Mouse (Mus musculus) E14TG2a.4 (cell line): ENCODE results near the gene Pkd1l1.

ENCODE experiments used
- H3K27me3 ChIP-seq: 2 replicates; pipeline ENCODE4 v1.6.1; 2014; ENCODE audit warnings: low read length, control low read depth; ENCODE audit not compliant: insufficient read depth
- H3K36me3 ChIP-seq: 2 replicates; pipeline ENCODE4 v1.6.1; 2014; ENCODE audit warnings: low read length, control low read depth; ENCODE audit not compliant: insufficient read depth
- H3K4me1 ChIP-seq: replicated peaks from 2 replicates; pipeline ENCODE4 v1.6.1; 2014; ENCODE audit warnings: low read depth, low read length, control low read depth
- H3K4me3 ChIP-seq: replicated peaks from 2 replicates; pipeline ENCODE4 v1.5.1; 2014; ENCODE audit warnings: mild to moderate bottlenecking, low read length
- H3K9me3 ChIP-seq: 2 replicates; pipeline ENCODE4 v1.6.1; 2014; ENCODE audit warnings: low read length, control low read depth
- CTCF ChIP-seq: conservative IDR thresholded peaks from 2 replicates; pipeline ENCODE4 v1.5.1; 2014; ENCODE audit warnings: low read length
- NANOG ChIP-seq: IDR thresholded peaks from 2 replicates; pipeline ENCODE4 v1.6.1; 2014; ENCODE audit warnings: borderline replicate concordance, low read length, mixed read lengths
- POU5F1 ChIP-seq: IDR thresholded peaks from 2 replicates; pipeline ENCODE4 v1.6.1; 2014; ENCODE audit warnings: low read length, borderline replicate concordance

Pkd1l1 gene

GRCm38 (mm10) chr11:8795031-8795430 lies 178.0 kb downstream of the Pkd1l1 start:
- peaks cover 13% of the 10 kb centered on the region for H3K4me1 ChIP-seq
- TF ChIP-seq NANOG = no peak
- TF ChIP-seq POU5F1 = no peak
- no peak for TF ChIP-seq CTCF
- H3K9me3 ChIP-seq = no peaks in the 10 kb centered on the region
- H3K4me3 ChIP-seq = no peak overlapping the region
- no peaks in the 10 kb centered on the region for H3K36me3 ChIP-seq
- 0 out of 2 replicates have a peak, but pooled peaks cover 2% of the 10 kb centered on the region for H3K27me3 ChIP-seq

- Histone ChIP-seq H3K27me3 (no peaks in the 10 kb centered on the region), H3K36me3 (no peaks in the 10 kb centered on the region), H3K4me1 (peaks cover 13% of the 10 kb centered on the region), H3K9me3 (no peaks in the 10 kb centered on the region), H3K4me3 (no peak overlapping the region)
- TF ChIP-seq CTCF (no peak), NANOG (no peak), POU5F1 (no peak)
These were observed 180.9 kb downstream of the Pkd1l1 start for GRCm38 (mm10) chr11:8792146-8792545.

- Histone ChIP-seq H3K27me3 (no peaks in the 10 kb centered on the region), H3K9me3 (no peaks in the 10 kb centered on the region), H3K36me3 (no peaks in the 10 kb centered on the region), H3K4me3 (no peak overlapping the region), H3K4me1 (peaks cover 17% of the 10 kb centered on the region)
- TF ChIP-seq CTCF (no peak), POU5F1 (no peak), NANOG (no peak)
These were observed 183.9 kb downstream of the Pkd1l1 start for GRCm38 (mm10) chr11:8789186-8789585.

- Histone ChIP-seq H3K9me3 (no peaks in the 10 kb centered on the region), H3K36me3 (no peaks in the 10 kb centered on the region), H3K4me1 (peaks cover 20% of the 10 kb centered on the region), H3K27me3 (no peaks in the 10 kb centered on the region), H3K4me3 (no peak overlapping the region)
- TF ChIP-seq POU5F1 (no peak), NANOG (no peak), CTCF (no peak)
These were observed 185.5 kb downstream of the Pkd1l1 start for GRCm38 (mm10) chr11:8787604-8788003.

- Histone ChIP-seq H3K27me3 (no peaks in the 10 kb centered on the region), H3K4me3 (no peak overlapping the region), H3K9me3 (no peaks in the 10 kb centered on the region), H3K36me3 (no peaks in the 10 kb centered on the region), H3K4me1 (peaks cover 20% of the 10 kb centered on the region)
- no peak for TF ChIP-seq POU5F1
- TF ChIP-seq NANOG = no peak
- TF ChIP-seq CTCF = no peak
These were observed 188.7 kb downstream of the Pkd1l1 start for GRCm38 (mm10) chr11:8784413-8784812.

- no peaks in the 10 kb centered on the region for H3K9me3 ChIP-seq
- H3K4me3 ChIP-seq = no peak overlapping the region
- TF ChIP-seq NANOG = no peak
- TF ChIP-seq POU5F1 = no peak
- no peak for TF ChIP-seq CTCF
- H3K4me1 ChIP-seq = peaks cover 20% of the 10 kb centered on the region
- no peaks in the 10 kb centered on the region for H3K36me3 ChIP-seq
- no peaks in the 10 kb centered on the region for H3K27me3 ChIP-seq
These were observed 191.0 kb downstream of the Pkd1l1 start for GRCm38 (mm10) chr11:8782141-8782465.

- Histone ChIP-seq H3K4me3 (no peak overlapping the region), H3K36me3 (no peaks in the 10 kb centered on the region), H3K27me3 (no peaks in the 10 kb centered on the region), H3K9me3 (no peaks in the 10 kb centered on the region), H3K4me1 (peaks cover 20% of the 10 kb centered on the region)
- TF ChIP-seq CTCF (no peak), NANOG (no peak), POU5F1 (no peak)
These were observed 191.5 kb downstream of the Pkd1l1 start for GRCm38 (mm10) chr11:8781308-8782140.

GRCm38 (mm10) chr11:8779427-8779826 lies 193.6 kb downstream of the Pkd1l1 start:
- H3K4me3 ChIP-seq = no peak overlapping the region
- H3K9me3 ChIP-seq = no peaks in the 10 kb centered on the region
- peaks cover 5% of the 10 kb centered on the region for H3K4me1 ChIP-seq
- no peak for TF ChIP-seq POU5F1
- no peaks in the 10 kb centered on the region for H3K36me3 ChIP-seq
- no peaks in the 10 kb centered on the region for H3K27me3 ChIP-seq
